7 mouse cellular contexts compared by ENCODE assay signal in the genomic region with DNA sequence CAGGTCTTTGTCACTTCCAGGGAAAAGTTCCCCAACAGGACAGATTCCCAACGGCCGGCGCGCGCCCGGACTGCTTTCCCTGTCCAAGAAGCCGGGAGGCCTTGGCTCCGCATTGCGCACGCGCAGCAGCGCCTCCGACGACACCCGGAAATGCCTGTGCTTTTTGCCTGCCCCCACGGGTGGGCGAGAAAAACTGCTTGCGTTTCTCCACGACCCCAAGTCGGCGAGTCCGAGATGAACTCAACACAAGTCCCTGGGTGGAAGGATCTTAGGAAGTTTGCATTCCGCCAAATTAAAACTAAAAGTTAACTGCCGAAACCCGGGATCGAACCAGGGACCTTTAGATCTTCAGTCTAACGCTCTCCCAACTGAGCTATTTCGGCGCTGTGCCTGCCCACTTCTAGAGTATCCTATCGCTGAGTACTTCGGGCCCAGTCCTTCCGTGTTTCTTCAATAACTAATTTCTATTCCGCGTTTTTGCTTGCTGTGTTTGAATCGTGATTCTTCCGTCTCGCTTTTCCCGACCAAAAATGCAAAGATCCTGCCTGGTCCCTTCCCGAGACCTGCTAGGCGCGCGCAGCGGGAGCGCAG. TPM values are rescaled to one million over a fixed set of nuclear protein-coding genes. Genes with fewer than 3 reads are reported as not detected.
DNase-seq lines count a peak whose midpoint lies in the region; ATAC-seq lines count a peak whose summit lies in the region.

No protein-coding gene starts in this region.

- peak overlapping the region; percentile 52 for H3K9ac ChIP-seq in embryonic facial prominence, embryonic 11.5 days (replicated peaks; ENCODE audit: low read length)
- H3K9ac ChIP-seq in limb, embryonic 11.5 days (ENCODE audit: low read length) = peak overlapping the region; percentile 55
- H3K9ac ChIP-seq in midbrain, embryonic 14.5 days (replicated peaks; ENCODE audit: low read length) = peak overlapping the region; percentile 38; the same call in 1 of the 2 replicates

- no peak overlapping the region for H3K27ac ChIP-seq in embryonic facial prominence, embryonic 11.5 days (replicated peaks; ENCODE audit: low read depth, low read length)
- H3K27ac ChIP-seq in limb, embryonic 11.5 days (replicated peaks; ENCODE audit: low read depth, low read length) = no peak overlapping the region
- peak overlapping the region; percentile 37 for H3K27ac ChIP-seq in midbrain, embryonic 14.5 days (replicated peaks; ENCODE audit: low read depth, low read length)

- H3K4me1 ChIP-seq in embryonic facial prominence, embryonic 11.5 days (ENCODE audit: control insufficient read depth, insufficient read depth, low read length) = no peaks in the 10 kb centered on the region
- 0 out of 2 replicates have a peak, but pooled peaks cover 3% of the 10 kb centered on the region for H3K4me1 ChIP-seq in limb, embryonic 11.5 days (ENCODE audit: control insufficient read depth, insufficient read depth, low read length)
- H3K4me1 ChIP-seq in midbrain, embryonic 14.5 days (ENCODE audit: control insufficient read depth, insufficient read depth, low read length) = no peaks in the 10 kb centered on the region; the same call in 1 of the 2 replicates

- 0 out of 2 replicates have a peak, but pooled peaks have one; percentile 46 for ATAC-seq in embryonic facial prominence, embryonic 11.5 days (replicated peaks; ENCODE audit: insufficient number of reproducible peaks, low FRiP score, low TSS enrichment, low read depth)
- peak; percentile 74 for ATAC-seq in limb, embryonic 11.5 days (ENCODE audit: insufficient number of reproducible peaks, low FRiP score, low TSS enrichment, low read depth)
- peak; percentile 81 for ATAC-seq in midbrain, embryonic 14.5 days (ENCODE audit: low FRiP score, low TSS enrichment)

- no peaks in the 10 kb centered on the region for H3K36me3 ChIP-seq in embryonic facial prominence, embryonic 11.5 days (replicated peaks; ENCODE audit: control insufficient read depth, insufficient read depth, low read depth, low read length)
- H3K36me3 ChIP-seq in limb, embryonic 11.5 days (ENCODE audit: control insufficient read depth, insufficient read depth, low read length) = no peaks in the 10 kb centered on the region
- H3K36me3 ChIP-seq in midbrain, embryonic 14.5 days (ENCODE audit: control insufficient read depth, insufficient read depth, low read length) = no peaks in the 10 kb centered on the region

- H3K4me2 ChIP-seq in embryonic facial prominence, embryonic 11.5 days (ENCODE audit: low read depth, low read length) = peak overlapping the region; percentile 61
- H3K4me2 ChIP-seq in limb, embryonic 11.5 days (ENCODE audit: low read depth, severe bottlenecking) = peak overlapping the region; percentile 62
- H3K4me2 ChIP-seq in midbrain, embryonic 14.5 days (ENCODE audit: low read length) = peak overlapping the region; percentile 50

- peak overlapping the region; percentile 62 for H3K4me3 ChIP-seq in embryonic facial prominence, embryonic 11.5 days (ENCODE audit: low read depth, low read length)
- H3K4me3 ChIP-seq in limb, embryonic 11.5 days (ENCODE audit: low read depth, low read length) = peak overlapping the region; percentile 58
- peak overlapping the region; percentile 54 for H3K4me3 ChIP-seq in midbrain, embryonic 14.5 days (replicated peaks; ENCODE audit: low read depth, low read length)

- H3K9me3 ChIP-seq in embryonic facial prominence, embryonic 11.5 days (replicated peaks; ENCODE audit: control insufficient read depth, low read length) = no peaks in the 10 kb centered on the region
- no peaks in the 10 kb centered on the region for H3K9me3 ChIP-seq in limb, embryonic 11.5 days (ENCODE audit: control insufficient read depth, low read length)
- no peaks in the 10 kb centered on the region for H3K9me3 ChIP-seq in midbrain, embryonic 14.5 days (ENCODE audit: control insufficient read depth, low read length)

- H3K27me3 ChIP-seq in embryonic facial prominence, embryonic 11.5 days (ENCODE audit: control insufficient read depth, insufficient read depth, low read length) = no peaks in the 10 kb centered on the region
- H3K27me3 ChIP-seq in limb, embryonic 11.5 days (ENCODE audit: control insufficient read depth, insufficient read depth, low read length) = no peaks in the 10 kb centered on the region
- H3K27me3 ChIP-seq in midbrain, embryonic 14.5 days (ENCODE audit: control insufficient read depth, insufficient read depth, low read length) = no peaks in the 10 kb centered on the region

- peak; percentile 97 for DNase-seq in adrenal gland, postnatal 14 days
- peak; percentile 92 for DNase-seq in embryonic facial prominence, embryonic 11.5 days (ENCODE audit: low spot score)
- DNase-seq in heart, adult 11 months = peak; percentile 99
- peak; percentile 93 for DNase-seq in kidney, adult 18-20 months
- DNase-seq in limb, embryonic 11.5 days (ENCODE audit: low spot score) = peak; percentile 93
- peak; percentile 94 for DNase-seq in midbrain, embryonic 14.5 days
- DNase-seq in spleen, adult 18-20 months = peak; percentile 80 to 88

- WGBS in embryonic facial prominence, embryonic 11.5 days = under 1% methylated on average over 44 of the region's 44 CpGs
- under 1% methylated on average over 44 of the region's 44 CpGs for WGBS in limb, embryonic 11.5 days
- under 1% methylated on average over 44 of the region's 44 CpGs for WGBS in midbrain, embryonic 14.5 days

RNA-seq across cellular contexts. Expression of gene Dct, which starts 37.3 kb away (rescaled TPM):
- not detected in 2 replicates for total RNA-seq in adrenal gland, postnatal 14 days (2021)
- polyA plus RNA-seq in embryonic facial prominence, embryonic 11.5 days (2014; fragmentation: Nextera tagmentation; extraction: Ambion mirVana) = 6.0 and 13.9 TPM in 2 replicates
- polyA plus RNA-seq in limb, embryonic 11.5 days (2014; fragmentation: Nextera tagmentation; extraction: Ambion mirVana) = 1.5 and 1.6 TPM in 2 replicates
- 0.62 and 0.84 TPM in 2 replicates for polyA plus RNA-seq in midbrain, embryonic 14.5 days (2014; fragmentation: Nextera tagmentation; extraction: Ambion mirVana)

RNA-seq across cellular contexts. Expression of gene Tgds, which starts 43.2 kb away (rescaled TPM):
- total RNA-seq in adrenal gland, postnatal 14 days (2021) = 22.0 and 22.4 TPM in 2 replicates
- 34.5 and 39.6 TPM in 2 replicates for polyA plus RNA-seq in embryonic facial prominence, embryonic 11.5 days (2014; fragmentation: Nextera tagmentation; extraction: Ambion mirVana)
- 37.0 and 38.7 TPM in 2 replicates for polyA plus RNA-seq in limb, embryonic 11.5 days (2014; fragmentation: Nextera tagmentation; extraction: Ambion mirVana)
- polyA plus RNA-seq in midbrain, embryonic 14.5 days (2014; fragmentation: Nextera tagmentation; extraction: Ambion mirVana) = 17.9 and 21.8 TPM in 2 replicates

RNA-seq across cellular contexts. Expression of gene Gpr180, which starts 47.6 kb away (rescaled TPM):
- total RNA-seq in adrenal gland, postnatal 14 days (2021) = 25.3 and 26.0 TPM in 2 replicates
- polyA plus RNA-seq in embryonic facial prominence, embryonic 11.5 days (2014; fragmentation: Nextera tagmentation; extraction: Ambion mirVana) = 43.5 and 44.7 TPM in 2 replicates
- 50.0 and 53.3 TPM in 2 replicates for polyA plus RNA-seq in limb, embryonic 11.5 days (2014; fragmentation: Nextera tagmentation; extraction: Ambion mirVana)
- 33.4 and 38.8 TPM in 2 replicates for polyA plus RNA-seq in midbrain, embryonic 14.5 days (2014; fragmentation: Nextera tagmentation; extraction: Ambion mirVana)
